Mouse (Mus musculus): ENCODE measurements around the gene Olfr862. TPM values are rescaled to one million over a fixed set of nuclear protein-coding genes. Genes with fewer than 3 reads are reported as not detected.

Gene Olfr862
- total RNA-seq (2021): not detected

- intact Hi-C loops (cut with DNase I): no loop called here
These were observed at the start of gene Olfr862 for GRCm38 (mm10) chr9:19887904-19888303. Olfr862 (minus strand) TSS chr9:19888004.

DNA sequence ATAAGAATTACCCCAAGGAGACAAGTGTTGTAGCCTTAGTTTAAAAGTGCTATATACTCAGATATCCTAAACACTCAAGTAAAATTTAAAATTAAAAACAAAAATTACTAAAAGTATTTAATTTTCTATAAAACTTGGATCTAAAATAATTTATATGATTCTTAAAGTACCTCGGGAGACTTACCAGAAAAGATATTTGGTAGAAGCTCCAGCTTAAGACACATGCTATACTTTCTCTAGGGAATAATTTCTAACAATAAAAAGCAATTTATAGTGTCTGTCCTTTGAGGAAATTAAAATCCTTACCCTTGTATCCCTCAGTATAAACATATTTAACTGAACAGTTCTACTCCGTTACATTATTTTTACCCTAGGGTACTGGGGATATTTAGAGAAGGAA lies 28.8 kb upstream of the Olfr862 start, which contains the start of gene Olfr77:
Gene Olfr77, plus strand, starts transcription at position 301 of the 400 bp plus-strand sequence.
- intact Hi-C loops (cut with DNase I): no loop called here
- no peak for DNase-seq

More at GRCm38 (mm10) chr9:19887904-19888303, at the start of gene Olfr862:
- no peak for DNase-seq

- no peak for DNase-seq
- intact Hi-C loops (cut with DNase I): no loop called here
These were observed 23.4 kb upstream of the Olfr862 start for GRCm38 (mm10) chr9:19911170-19911569.

DNA sequence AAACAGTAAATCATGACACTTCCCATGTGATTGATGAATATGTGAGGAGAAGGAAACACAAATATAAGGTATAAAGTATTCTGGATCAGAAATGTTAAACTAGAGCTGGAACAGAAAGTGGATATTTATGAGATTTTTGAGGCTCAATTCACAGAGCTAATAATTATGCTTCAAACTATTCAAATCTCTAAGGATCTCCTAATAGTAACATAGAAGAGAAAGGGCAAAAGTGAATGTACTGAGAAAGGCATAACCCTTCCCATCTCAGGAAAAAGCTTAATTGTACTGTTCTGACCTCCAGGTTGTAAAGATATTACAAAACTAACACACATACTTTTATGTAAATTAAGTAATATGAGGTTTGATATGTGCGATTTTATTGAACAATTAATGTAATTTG lies 38.2 kb downstream of the Olfr862 start, which contains the start of gene Olfr860:
Gene Olfr860, minus strand, starts transcription at position 101 of the 400 bp plus-strand sequence.
- no peak for DNase-seq
- intact Hi-C loops (cut with DNase I): no loop called here

Other genes with a start within 250 kb of the Olfr862 start
- not detected for gene Olfr857, start 178.6 kb downstream of the Olfr862 start, total RNA-seq (2021)
- not detected for gene Olfr58, start 107.7 kb downstream of the Olfr862 start, total RNA-seq (2021)
- gene Olfr859, start 83.1 kb downstream of the Olfr862 start, total RNA-seq (2021): not detected
- gene Olfr860, start 38.3 kb downstream of the Olfr862 start, total RNA-seq (2021): not detected
- not detected for gene Olfr77, start 28.9 kb upstream of the Olfr862 start, total RNA-seq (2021)
- not detected for gene Olfr866, start 140.0 kb upstream of the Olfr862 start, total RNA-seq (2021)
- not detected for gene Olfr867, start 169.6 kb upstream of the Olfr862 start, total RNA-seq (2021)
- gene Olfr868, start 210.6 kb upstream of the Olfr862 start, total RNA-seq (2021): not detected
- not detected for gene Olfr869, start 241.0 kb upstream of the Olfr862 start, total RNA-seq (2021)

Data from left cerebral cortex, postnatal 4 days (tissue).